Mouse (Mus musculus) right cerebral cortex, postnatal 25 days (tissue): ENCODE results near the gene Clpx.
A peak's percentile ranks its signal among the peaks of the same experiment; 100 is the strongest.

Source experiments
- DNase-seq: peaks from one replicate; pipeline ENCODE4 v3.0.0; 2022

Gene Clpx

DNA sequence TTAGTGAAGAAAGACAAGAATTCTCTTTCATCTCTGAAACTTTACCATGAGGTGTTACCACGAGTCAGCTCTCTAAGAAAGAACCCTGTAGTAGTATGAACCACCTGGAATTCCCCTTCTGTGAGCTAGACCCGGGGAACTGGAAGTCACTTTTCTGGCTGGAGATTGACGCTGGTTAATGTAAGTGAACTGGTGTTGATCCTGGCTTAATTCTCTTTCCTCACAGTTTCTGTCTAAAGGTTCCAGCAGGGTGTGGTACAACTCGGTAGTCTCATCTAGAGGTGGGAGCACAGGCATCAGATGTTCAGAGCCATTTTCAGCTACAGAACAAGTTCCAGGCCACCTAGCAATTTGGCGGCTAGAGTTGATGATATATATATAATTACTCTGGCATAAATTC is 941 bp upstream of the Clpx start:
- DNase-seq, result no peak

DNA sequence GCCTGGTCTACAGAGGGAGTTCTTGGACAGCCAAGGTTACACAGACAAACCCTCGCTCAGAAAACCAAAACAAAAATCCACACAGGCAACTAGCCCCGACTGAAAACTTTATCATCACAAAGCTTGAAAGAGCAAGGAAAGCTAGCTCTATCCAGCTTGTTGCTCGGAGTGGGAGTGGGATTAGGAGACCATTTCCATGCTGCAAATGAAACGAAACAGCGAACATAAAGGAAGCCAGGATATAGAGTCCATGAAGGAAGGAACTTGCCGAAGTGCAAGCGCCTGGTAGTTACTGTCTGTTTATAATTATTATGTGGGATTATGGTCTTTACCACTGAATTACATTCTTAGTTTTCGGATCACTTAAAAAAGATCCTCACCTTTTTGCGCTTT is 484 bp upstream of the Clpx start:
- DNase-seq, result no peak

GRCm38 (mm10) chr9:65294716-65295378 is 787 bp downstream of the Clpx start:
- no peak for DNase-seq

GRCm38 (mm10) chr9:65297056-65297455 is 3.0 kb downstream of the Clpx start:
- DNase-seq, result no peak

- DNase-seq, result no peak
Observed at GRCm38 (mm10) chr9:65298761-65299160, 4.7 kb downstream of the Clpx start.

- no peak for DNase-seq
Observed at GRCm38 (mm10) chr9:65299650-65300049, 5.6 kb downstream of the Clpx start.

- DNase-seq, result no peak
Observed at GRCm38 (mm10) chr9:65302327-65302983, 8.4 kb downstream of the Clpx start.

DNA sequence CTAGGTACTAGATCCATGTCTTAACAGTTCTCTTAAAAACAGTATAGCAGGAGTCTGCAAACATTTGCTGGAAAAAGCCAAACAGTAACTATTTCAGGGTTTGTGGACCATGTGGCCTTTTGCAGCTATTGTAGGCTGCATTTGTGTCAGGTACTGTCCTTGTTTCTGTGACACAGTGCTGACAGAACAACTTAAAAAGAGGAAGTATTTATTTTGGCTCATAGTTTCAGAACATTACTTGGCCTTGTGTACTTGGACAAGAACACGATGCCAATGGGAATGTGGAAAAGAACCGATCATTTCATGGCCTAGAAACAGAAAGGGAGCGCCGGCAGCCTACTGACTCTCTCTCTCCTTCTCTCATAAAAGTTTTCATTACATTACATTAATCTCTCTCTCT is 9.5 kb downstream of the Clpx start:
- no peak for DNase-seq

- DNase-seq, result no peak
Observed at GRCm38 (mm10) chr9:65304300-65304699, 10.2 kb downstream of the Clpx start.

GRCm38 (mm10) chr9:65306672-65307071 is 12.6 kb downstream of the Clpx start:
- no peak for DNase-seq

- no peak for DNase-seq
Observed at GRCm38 (mm10) chr9:65308011-65308410, 14.0 kb downstream of the Clpx start.

- DNase-seq, result no peak
Observed at GRCm38 (mm10) chr9:65312669-65313357, 18.8 kb downstream of the Clpx start.

GRCm38 (mm10) chr9:65313846-65314245 is 19.8 kb downstream of the Clpx start:
- no peak for DNase-seq

GRCm38 (mm10) chr9:65322255-65322900 is 28.3 kb downstream of the Clpx start:
- DNase-seq, result no peak

DNA sequence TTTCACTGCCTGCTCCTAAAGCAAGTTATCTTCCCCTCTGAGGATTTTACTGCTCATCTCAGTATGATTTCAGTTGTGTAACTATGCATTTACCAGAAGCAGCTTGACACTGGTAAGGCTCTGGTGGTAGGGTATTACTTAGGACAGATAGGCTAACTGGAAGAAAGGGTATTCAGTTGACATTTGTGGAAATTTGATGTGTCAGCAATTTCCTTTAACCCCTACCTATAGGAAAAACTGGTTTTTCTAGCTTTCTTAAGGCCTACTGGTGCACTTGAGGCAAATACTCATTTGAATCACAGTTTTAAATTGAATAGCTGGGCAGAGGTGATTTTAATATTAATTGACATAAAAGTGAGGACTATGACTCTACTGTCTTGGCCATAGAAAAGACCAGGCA is 31.9 kb downstream of the Clpx start:
- no peak for DNase-seq

GRCm38 (mm10) chr9:65327371-65327770 is 33.3 kb downstream of the Clpx start:
- DNase-seq, result no peak

- DNase-seq, result no peak
Observed at GRCm38 (mm10) chr9:65333958-65334357, 39.9 kb downstream of the Clpx start.

DNA sequence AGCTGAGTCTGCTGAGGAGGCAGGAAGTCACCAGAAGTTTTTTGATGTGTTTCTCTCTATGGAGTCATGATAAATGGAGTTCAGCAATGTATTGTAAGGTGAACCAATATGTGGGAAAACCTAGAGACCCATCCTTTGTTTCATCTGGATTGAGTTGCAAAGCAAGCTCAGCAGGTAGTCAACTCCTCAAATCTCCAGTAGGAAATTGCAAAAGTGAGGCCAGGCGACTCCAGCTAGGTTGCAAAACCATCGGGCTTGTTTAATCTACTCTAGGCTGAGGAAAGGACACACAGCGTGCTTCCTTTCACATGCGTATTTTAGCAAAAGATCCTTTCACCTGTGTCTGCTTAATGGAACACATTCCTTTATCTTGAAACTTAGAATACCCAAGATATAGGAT is 45.1 kb downstream of the Clpx start:
- DNase-seq, result no peak

DNA sequence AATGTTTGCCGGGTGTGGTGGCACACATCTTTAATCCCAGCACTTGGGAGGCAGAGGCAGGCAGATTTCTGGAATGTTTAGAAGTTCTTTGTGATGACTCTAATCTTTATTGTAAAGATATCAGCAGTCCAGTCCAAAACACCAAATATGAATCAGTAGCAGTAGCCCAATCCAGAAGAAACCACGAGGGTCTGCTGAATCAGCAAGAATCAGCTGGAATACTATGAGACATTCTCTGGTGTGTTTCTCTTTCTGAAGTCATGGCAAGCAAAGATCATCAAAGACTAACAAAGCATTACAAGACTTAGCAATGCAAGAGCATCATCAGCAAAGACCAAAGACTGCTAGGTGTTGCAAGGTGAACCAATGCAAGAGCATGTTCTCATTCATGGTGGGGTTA is 46.4 kb downstream of the Clpx start:
- no peak for DNase-seq

DNA sequence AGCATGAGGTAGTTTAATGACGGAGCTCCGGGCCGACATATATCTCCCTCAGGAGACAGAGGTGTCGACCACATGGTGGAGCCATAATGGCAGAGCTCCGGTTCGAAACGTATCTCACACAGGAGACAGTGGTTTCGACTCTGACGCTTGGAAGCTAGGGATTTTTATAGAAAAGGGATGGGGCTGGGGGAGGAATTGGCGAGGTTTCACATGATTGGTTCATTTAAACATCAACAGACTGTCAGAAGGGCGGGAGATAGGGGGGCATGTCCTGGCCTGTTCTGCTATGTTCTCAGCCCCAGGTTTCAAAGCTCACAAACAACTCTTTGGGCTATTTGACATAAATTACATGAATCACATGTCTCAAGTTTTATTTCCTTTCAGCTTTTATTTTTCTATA is 51.4 kb downstream of the Clpx start:
- DNase-seq, result peak; percentile 12

DNA sequence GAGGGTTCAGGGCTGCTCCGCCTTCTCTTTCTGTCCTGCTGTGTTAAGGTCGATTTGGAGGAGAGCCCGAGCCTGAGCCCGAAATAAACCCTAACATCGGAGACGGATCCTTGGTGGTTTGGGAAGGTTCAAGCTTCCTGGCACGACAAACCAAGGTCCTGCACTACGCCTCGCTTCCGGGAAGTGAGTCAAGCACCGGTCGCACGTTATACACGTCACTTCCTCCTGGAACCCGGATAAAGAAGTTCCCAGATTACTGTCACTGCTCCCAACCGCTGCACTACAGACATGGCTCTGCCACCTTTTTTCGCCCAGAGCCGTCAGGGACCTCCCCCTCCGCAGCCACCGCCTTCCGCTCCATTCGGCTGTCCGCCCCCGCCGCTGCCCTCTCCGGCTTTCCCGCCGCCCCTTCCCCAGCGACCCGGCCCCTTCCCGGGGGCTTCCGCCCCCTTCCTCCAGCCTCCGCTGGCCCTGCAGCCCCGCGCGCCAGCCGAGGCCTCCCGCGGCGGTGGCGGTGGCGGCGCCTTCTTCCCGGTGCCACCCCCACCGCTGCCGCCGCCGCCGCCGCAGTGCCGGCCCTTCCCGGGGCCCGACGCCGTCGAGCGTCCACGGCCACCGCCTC is 51.9 kb downstream of the Clpx start, which contains the start of gene Pdcd7:
Gene Pdcd7, plus strand, starts transcription at position 251 of the 622 bp plus-strand sequence.
- DNase-seq, result peak; percentile 94

- DNase-seq, result peak; percentile 70
Observed at GRCm38 (mm10) chr9:65346476-65347111, 52.5 kb downstream of the Clpx start.
